Mouse (Mus musculus): ENCODE data around the gene Trim25.
A peak's percentile ranks its signal among the peaks of the same experiment; 100 is the strongest.

Trim25 gene

GRCm38 (mm10) chr11:89065297-89065696, 66.1 kb downstream of the Trim25 start:
- no peak for DNase-seq (ENCODE audit: low spot score in 2 of 2)

GRCm38 (mm10) chr11:89066126-89066525, 67.0 kb downstream of the Trim25 start:
- no peak for DNase-seq (ENCODE audit: low spot score in 2 of 2)

- DNase-seq (ENCODE audit: low spot score in 2 of 2) = no peak
Measured at GRCm38 (mm10) chr11:89066750-89067149, 67.6 kb downstream of the Trim25 start, which contains the start of gene Dgke. Dgke (minus strand) TSS chr11:89066850.

- DNase-seq (ENCODE audit: low spot score in 2 of 2) = no peak
Measured at GRCm38 (mm10) chr11:89067301-89067822, 68.2 kb downstream of the Trim25 start.

- no peak for DNase-seq (ENCODE audit: low spot score in 2 of 2)
Measured at GRCm38 (mm10) chr11:89067871-89068490, 68.8 kb downstream of the Trim25 start.

GRCm38 (mm10) chr11:89068649-89069048, 69.5 kb downstream of the Trim25 start:
- DNase-seq (ENCODE audit: low spot score in 2 of 2) = no peak

- peak in 1 of 2 experiments; percentile 68 for DNase-seq (ENCODE audit: low spot score in 2 of 2)
Measured at GRCm38 (mm10) chr11:89069303-89069702, 70.1 kb downstream of the Trim25 start.

Data from urinary bladder, postnatal 4 days (tissue).